Mouse (Mus musculus): ENCODE data around the gene Mob4.

Gene Mob4

DNA sequence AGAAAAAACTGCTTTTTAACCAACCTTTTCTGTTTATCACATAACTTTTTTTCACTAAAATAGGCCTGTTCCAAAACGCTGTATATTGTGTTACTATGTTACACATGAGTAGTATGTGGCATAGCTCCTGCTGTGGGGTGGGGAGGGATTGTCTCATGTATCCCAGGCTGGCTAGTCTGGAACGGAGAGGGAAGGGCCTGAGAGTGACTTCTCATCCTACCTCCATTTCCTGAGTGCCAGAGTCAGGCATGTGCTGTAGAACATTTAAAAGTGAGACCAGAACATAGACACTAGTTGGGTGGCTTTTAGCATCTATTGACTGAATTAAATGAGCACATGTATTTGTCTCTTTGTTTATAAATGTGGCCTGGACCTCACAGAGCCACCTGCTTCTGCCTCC lies 2.1 kb downstream of the Mob4 start:
- no peak for DNase-seq

DNA sequence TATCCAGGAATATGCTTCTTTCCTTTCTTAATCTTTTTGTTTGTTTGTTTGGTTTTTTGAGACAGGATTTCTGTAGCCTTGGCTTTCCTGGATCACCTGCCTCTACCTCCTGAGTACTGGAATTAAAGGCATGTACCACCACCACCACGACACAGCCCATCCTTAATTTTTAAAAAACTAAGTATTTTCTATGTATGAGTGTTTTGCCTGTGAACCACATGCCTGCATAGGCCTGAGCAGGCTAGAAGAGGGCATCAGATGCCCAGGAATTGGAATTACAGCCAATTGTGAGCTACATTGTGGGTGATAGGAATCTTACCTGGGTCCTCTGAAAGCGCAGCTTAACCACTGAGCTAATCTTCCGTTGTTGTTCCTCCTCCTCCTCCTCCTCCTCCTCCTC lies 3.3 kb downstream of the Mob4 start:
- no peak for DNase-seq

DNA sequence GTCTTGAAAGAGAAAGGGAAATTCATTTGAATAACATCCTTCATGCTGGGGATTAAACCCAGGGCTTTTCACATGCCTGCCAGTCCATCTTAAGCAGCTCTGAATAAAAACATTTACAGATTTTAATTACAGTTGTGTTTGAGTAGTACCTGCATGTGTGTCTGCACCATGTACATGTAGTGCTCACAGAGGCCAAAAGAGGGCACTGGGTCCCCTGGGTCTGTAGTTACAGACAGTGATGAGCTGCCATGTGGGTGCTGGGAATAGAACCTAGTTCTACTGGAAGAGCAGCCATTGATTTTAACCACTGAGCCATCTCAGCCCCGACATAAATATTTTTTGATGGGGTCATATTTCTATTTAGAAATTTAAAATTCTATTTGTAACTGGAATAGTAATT lies 4.8 kb downstream of the Mob4 start:
- no peak for DNase-seq

DNA sequence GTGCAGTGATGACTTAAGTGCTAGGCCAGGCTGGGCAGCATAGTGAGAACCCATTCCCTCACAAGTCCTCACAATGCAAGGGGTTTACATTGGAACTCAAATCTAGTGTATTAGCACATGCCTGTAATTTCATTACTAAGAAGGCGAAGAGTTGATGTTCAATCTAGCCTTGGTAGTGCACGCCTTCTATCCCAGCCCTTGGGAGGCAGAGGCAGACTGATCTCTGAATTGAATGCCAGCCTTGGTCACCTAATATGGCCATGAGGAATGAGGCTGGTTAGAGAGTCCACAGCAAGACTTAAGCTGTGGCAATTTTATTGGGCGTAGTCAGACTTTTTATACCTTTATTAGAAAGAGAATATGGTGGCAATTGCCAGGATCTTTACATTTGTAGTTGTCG lies 13.3 kb downstream of the Mob4 start:
- DNase-seq = no peak

DNA sequence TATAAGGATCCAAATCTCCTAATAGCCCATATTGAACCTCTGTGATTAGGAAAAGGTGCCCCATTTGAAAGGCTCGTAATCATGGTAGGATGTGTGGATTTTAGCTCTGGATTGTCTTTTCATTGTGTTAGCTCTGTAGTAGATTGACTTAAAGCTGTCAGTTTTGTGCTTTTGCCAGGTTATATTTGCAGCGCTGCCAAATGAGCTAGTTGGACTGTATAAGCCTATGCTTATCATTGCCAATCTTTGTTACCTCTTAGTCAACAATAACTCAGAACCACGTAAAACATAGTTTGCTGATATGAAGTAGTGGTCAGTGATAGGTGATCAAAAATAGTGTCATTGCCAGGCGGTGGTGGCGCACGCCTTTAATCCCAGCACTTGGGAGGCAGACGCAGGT lies 14.5 kb downstream of the Mob4 start:
- DNase-seq = no peak

DNA sequence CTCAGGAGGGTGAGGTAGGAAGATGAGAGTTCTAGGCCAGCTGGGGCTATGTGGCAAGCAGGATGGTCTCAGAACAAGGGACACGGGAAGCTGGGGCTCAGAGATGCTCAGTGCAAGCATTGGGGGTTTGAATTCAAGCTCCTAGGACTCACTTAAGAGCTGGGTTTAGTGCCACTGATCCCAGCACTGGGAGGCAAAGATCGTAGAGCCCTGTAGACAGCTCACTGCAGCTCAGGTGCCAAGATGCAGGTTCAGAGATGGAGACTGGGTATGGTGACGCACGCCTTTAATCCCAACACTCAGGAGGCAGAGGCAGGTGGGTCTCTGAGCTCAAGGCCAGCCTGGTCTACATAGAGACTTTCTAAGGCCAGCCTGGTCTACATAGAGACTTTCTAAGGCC lies 26.3 kb downstream of the Mob4 start:
- DNase-seq = no peak

DNA sequence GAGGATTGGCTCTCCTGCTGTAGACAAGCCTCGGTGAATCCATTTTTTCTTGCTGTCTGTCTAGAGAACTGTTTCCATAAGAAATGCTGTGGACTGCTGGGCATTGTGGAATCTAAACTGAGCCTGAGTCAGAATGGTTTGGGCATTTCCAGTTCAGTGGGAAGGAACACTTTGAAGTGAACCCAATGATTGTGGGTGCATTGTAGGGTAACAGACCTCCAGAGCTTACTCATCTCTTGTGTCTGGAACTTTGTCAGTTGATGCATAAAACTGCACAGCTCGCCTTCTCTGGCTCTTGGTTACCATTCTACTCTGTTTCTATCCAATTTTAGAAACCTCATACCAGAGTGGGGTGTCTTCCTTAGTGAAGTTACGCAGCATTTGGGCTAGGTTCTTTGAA lies 27.2 kb downstream of the Mob4 start:
- no peak for DNase-seq

DNA sequence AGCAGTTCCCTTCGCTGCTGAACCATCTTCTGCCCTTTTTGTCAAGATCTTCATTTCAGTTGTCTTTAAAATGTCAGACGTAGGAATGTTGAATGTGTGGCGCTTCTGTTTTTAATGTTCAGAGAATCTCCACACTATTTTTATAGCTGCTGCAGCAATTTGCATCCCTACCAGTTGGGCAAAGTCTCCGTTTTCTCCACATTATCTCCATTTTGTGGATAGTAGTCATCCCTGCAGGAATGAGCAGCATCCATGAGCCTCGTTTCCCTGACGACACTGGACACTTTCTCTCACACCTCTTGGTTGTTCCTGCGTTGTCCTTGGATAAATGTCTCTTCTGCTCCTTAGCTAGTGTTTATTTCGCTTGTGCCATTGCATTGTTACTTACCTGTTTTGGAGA lies 27.8 kb downstream of the Mob4 start:
- no peak for DNase-seq

DNA sequence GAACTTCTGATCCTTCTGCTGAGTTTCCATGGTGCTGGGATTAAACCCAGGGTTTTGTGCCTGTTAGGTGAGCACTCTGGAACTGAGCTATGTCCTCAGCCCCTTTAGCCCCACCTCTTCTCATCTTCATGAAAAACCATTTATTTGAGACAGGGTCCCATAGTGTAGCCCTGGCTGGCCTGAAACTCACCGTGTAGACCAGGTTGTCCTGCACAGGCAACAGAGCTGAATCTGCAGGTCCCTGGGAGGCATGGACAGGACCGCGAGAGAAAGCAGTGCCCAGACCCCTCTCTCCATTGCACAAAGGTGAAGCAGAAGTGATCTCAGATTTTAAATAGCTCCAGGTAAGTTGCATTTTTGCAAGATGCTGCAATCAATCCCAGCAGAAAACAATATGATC lies 29.2 kb downstream of the Mob4 start:
- no peak for DNase-seq

DNA sequence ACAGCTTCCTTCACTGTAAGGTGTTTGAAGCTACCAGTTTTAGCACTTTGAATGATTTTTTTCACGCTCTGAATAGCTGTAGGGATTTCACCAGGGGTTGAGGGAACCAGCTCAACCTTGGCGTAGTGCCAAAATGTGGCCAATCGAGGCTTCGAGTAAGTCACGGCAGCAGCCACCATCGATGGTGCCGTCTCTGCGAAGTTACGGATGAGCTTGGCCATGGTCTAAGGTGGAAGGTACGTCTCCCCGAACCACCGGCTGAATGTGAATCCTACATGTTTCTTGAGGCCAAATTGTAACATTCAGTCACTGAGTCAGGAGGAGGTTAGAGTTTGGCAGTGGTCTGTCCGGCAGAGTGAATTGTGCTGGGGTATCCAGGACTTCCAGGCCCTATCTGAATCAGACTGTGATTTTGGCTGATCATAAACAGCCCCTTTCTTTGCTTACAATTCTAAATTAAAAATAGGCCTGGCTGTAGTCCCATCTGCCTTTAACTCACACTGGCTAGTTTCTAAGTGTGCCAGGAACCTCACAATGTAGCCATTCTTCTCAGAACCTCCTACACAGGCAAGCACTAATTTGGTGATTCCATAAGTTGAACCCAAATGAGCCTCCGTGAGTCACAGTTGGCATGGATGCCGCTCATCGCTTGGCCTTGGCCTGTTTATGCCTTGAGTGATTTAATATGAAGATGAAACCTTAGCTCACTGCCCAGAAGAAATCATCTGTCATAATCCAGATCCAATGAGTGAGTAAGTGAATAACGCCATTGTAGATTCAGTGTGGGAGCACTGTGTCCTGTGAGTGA lies 30.0 kb downstream of the Mob4 start:
- DNase-seq = no peak

DNA sequence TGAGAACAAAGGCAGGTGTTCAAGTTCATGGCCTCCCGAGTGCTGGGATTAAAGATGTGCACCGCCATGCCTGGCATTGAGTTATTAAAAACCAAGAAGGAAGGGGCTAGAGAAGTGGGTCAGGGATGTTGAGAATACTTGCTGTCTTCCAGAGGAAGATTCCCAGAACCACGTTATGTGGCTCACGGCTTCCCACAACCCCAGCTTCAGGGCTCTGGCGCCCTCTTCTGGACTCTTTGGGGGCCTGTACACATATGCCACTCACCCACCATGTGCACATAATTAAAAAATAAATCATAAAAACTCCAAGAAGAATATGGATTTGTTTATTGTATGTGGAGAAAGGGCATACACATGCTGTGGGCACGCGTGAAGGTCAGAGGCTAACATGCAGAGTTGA lies 30.9 kb downstream of the Mob4 start:
- peak in 1 of 2 experiments; percentile 11 for DNase-seq

DNA sequence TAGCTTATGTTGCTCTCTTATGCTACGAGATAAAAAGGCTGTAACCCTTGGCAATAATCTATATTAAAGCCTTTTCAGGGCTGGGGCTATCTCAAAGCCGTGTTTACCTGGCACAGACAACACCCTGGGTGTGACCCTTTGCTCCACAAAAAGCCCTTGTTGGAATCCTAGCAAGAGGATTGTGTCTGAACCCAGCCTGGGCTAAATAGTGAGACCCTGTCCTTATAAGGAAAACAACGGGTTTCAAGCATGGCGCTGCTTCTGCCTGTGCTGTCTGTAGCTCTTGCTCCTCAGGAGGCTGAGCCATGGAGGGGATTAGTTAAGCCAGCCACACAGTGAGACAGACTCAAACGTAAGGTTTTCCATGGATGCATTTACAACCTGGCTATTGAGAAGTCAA lies 31.8 kb downstream of the Mob4 start:
- no peak for DNase-seq

DNA sequence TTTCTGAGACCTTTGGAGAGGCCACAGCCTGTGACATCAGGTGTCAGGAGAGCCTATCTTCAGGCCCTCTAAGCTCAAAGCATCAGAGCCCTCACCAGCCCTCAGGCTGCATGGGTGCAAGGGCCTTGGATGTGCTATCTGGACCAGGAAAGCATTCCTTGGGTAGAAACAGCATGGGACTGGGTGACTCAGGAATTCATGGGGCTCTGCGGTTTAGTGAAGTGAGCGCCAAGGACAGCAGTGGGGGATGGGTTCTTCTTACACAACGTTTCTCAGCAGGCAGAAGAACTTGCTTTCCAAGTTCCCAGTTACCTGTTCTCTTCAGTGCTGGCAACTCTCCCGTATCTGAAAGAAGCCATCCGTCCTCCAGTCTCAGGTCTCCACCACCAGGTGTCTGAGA lies 33.0 kb downstream of the Mob4 start:
- no peak for DNase-seq

DNA sequence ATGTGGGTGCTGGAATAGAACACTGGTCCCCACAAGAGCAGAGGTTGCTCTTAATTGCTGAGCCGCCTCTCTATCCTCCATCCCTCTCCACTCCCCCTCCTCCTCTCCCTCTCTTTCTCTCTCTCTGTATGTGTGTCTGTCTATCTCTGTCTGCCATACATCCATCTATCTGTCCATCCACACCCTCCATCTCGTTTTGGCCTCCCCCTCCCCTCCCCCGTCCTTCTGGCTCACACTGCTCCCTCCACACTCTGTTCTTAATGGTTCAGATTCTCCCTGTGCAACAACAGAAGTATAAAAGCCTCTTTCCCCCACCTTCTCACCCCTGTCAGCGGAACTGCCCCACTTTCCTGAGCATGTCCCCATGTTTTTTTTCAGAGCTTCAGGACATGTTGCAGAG lies 36.5 kb downstream of the Mob4 start:
- no peak for DNase-seq

DNA sequence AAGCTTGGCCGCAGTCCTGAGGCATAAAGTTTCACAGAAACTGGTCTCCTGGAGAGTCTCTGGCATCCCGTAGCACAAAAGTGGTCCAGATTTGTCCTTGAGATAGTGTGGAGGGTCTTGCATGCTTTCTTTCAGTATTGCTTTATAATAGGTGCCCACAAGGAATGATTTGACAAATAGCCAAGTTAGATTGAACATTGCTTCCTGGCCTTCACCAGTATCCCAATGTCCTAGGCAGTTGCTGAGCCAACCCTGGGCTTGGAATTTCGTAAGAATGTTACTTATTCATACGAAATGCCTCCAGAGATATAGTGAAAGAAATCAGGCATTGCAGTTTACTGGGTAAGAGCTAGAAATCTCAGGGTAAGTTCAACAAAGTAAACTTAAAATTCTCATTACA lies 37.6 kb downstream of the Mob4 start:
- no peak for DNase-seq

DNA sequence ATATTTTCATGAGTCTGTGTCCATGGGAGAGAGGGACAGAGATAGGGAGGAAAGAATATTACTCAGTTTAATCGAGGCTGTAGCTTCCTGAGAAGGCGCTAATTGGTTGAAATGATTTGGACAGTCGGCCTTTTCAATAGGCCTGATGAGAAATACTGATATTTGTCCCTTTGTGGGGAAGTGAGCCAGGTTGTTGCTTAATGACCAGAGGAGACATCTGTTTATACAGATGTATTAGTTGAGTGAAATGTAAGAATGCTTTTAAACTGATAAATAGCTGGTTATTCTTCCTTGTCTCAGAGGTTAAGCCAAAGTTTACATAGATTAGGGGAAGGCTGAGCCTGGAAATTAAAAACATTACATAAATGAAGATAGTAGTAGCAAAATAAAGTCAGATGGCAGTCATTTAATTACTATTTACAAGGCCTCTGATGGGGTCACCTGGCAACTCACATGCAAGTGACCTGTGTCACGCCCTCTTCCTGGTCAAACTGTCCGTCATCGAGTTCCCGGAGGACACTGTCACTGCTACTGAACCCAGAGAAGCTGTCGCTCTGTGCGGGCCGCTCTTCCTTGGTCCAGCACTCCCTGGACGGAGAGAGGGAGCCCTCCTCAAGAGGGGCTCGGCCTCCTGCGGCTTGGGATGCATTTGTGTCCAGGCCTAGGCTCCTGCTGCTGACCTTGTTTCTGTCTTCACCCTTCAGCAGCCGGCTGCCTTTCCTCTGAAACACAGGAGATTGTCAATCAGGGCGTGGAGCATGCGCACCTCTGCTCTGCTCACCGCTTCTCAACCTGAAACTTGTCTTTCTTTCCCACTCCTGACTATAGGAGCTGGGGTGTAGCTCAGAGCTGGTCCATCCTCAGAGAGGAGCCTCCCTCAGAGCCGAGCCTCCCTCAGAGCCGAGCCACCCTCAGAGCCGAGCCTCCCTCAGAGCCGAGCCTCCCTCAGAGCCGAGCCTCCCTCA lies 40.6 kb downstream of the Mob4 start:
- DNase-seq = no peak

DNA sequence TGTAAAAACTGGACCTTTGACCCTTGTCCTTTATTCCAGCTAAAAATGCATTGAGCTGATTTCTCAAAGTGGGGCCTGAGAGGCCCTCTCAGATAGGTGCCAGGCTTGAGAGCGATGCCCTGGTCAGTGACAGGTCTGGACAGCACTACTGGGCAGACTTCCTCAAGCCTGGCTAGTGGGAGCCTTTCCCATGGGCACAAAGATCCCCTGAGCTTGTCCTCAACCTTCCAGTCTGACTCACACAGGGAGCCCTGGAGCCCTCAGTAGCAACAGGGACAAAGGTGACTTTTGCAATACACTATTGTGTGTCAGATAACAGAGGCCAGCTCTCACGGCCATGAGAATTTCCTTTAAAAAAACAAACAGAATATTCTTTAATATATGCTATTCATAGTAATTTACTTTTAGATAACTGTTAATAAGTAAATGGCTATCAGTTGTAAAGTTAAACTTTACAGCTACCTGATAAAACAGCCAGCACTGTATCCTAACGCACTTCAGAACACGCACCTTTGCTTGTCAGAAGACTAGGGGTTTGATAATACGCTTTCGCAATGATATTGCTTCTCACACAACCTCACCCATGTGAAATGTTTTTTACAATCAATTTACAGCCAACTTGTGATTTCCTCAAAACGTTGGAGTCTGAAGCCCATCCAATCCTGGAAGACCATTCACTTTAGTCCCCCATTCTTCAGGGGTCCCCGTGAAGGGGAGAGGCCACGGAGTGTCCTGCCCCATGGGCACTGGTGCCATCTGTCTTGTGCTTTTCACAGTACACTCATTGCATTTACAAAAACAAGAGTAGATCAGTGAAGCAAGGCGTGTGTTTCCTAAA lies 42.9 kb downstream of the Mob4 start:
- DNase-seq = no peak

DNA sequence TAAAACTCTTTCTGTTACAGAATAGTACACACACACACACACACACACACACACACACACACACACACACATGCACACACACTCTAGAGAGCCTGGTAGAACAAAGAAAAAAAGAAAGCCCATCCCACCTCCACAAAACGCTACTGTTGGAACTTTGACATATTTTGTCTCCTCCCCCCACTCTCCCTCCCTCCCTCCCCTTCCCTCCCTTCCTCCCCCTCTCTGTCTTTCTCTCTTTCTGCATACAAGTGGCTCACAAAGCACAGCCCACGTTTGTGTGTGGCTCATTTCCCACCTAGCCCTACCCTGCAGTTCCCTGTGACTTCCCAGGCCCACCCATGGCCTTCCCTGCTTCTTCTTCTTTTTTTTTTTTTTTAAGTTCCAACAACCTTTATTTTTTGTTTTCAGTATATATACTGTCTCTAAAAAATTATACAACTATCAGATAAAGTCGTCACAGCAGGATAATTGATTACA lies 43.6 kb downstream of the Mob4 start:
- no peak for DNase-seq

DNA sequence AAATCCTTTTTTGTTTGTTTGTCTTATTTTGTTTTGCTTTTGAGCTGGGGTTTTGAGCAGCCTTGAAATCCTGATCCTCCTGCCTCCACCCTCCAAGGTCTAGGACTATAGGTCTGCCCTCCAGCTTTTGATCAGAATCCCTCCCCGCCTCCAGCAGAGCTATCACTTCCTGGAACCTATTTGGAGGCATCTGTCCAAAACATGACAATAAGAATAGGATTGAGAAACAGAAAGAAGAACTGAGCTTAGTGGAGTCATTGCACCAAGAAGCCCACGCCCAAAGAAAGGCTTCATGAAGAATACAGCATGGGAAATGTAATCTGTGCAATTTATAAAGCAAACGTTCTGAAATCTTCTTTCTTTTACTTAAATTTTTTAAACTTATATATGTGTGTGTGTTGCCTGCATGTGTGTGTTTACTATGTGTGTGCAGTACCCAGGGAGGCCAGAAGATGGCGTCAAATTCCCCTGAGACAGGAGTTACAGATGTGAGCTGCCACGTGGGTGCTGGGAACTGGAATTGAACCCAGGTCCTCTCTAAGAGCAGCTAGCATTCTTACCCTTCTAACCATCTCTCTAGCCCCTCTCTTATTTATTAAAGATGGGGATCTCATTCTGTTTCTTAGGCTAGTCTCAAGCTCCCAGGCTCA lies 49.0 kb downstream of the Mob4 start:
- DNase-seq = no peak

DNA sequence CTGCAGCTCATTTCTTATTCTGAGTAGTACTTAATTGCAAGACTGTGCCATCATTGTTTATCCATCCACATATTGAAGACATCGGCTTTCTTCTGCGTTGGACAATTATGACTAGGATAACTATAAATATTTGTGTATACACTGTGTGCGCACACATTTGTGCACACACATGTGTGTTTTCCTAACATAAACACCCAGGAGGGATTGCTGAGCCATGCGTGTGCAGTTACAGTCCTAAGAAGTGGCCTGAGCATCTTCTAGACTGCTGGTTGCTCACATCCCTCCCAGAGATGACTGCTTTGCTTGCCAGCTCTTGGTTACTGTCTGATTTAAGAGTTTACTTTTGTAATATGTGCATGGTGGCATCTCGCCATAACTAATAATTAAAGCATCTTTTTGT lies 51.4 kb downstream of the Mob4 start:
- no peak for DNase-seq

DNA sequence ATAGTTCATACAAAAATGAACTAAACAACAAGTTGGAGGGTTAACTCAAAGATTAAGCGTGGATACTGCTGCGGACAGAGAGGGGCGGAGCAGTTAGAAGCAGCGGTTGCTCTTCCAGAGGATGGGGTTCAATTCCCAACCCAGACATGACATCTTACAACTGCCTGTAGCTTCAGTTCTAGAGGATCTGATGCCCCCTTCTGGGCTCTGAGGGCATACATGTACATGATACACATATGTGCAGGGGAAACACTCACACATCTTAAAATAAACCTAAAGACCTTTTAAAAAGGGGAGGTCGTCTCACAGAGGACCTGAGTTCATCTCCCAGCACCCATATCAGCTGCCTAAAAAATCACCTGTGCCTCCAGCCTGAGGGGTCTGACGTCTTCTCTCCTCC lies 54.7 kb downstream of the Mob4 start:
- DNase-seq = no peak

DNA sequence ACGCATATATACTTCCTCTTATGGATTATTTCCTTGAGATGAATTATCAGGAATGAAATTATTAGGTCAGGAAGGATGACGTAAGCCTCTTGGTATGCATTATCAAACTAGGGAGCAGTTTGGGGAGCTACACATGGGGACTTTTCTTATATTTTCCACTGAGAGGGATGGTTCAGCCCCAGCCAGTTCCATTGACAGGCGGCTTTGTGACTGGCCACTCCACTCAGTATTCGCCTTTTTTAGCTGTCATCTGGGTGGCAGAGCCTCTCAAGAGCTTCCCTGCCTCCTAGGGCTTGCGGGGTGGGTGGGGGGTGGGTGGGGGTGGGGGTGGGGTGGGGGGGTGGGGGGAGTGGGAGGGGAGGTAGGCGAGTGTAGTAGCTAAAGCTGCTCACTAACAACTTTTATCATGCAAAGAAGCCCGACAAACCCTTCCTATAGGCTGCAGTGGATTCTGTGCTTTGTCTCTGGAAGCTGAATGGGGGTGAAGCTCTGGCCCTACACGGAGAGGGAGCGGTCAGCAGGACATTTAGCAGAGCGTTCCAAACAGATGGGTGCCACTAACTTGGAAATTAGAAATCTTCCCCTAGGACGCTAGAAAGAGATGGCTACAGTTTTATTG lies 55.7 kb downstream of the Mob4 start:
- no peak for DNase-seq
